Mouse (Mus musculus) CH12.LX (cell line): ENCODE data around the gene Gm47289. TPM values are rescaled to one million over a fixed set of nuclear protein-coding genes. Genes with fewer than 3 reads are reported as not detected.

Experiments
- DNase-seq: peaks from one replicate; pipeline ENCODE4 v3.0.0-alpha.2; 2013; ENCODE audit errors: extremely low read depth
- H3K27ac ChIP-seq: 2 replicates; pipeline ENCODE4 v1.5.1; 2012; ENCODE audit warnings: low read depth, mild to moderate bottlenecking, control low read depth, moderate library complexity; ENCODE audit not compliant: insufficient read depth
- H3K27me3 ChIP-seq: replicated peaks from 2 replicates; pipeline ENCODE3; 2012; ENCODE audit warnings: inconsistent platforms
- H3K36me3 ChIP-seq, 2 experiments: replicated peaks in 1 of 2; 2 replicates each; pipeline versions ENCODE3 to v1.6.1; 2012; ENCODE audit warnings: inconsistent platforms in 1 of 2, low read length in 1 of 2, mild to moderate bottlenecking in 1 of 2, mixed read lengths in 1 of 2, moderate library complexity in 1 of 2; ENCODE audit not compliant: control insufficient read depth in 1 of 2, insufficient read depth in 1 of 2
- H3K4me1 ChIP-seq, 2 experiments: 2 replicates each; pipeline ENCODE4 v1.6.1; 2012; ENCODE audit warnings: inconsistent platforms in 1 of 2, moderate library complexity in 1 of 2; ENCODE audit not compliant: insufficient read depth in 2 of 2, control insufficient read depth in 1 of 2
- H3K4me2 ChIP-seq: 2 replicates; pipeline ENCODE4 v1.6.1; 2012; ENCODE audit warnings: low read depth, mild to moderate bottlenecking, control low read depth; ENCODE audit not compliant: poor library complexity, insufficient read depth, severe bottlenecking
- H3K4me3 ChIP-seq, 3 experiments: fragments of 150-350 bp in 1 of 3; sonication (generic) in 1 of 3; replicated peaks in 1 of 3; 2 replicates each; pipeline versions ENCODE3 to v1.5.1; 2011 to 2012; ENCODE audit warnings: low read depth in 2 of 3, low read length in 2 of 3, mild to moderate bottlenecking in 2 of 3, moderate library complexity in 2 of 3, control low read depth in 1 of 3, improper control_type of control experiment in 1 of 3, inconsistent platforms in 1 of 3, mixed read lengths in 1 of 3; ENCODE audit not compliant: poor library complexity in 1 of 3
- H3K79me2 ChIP-seq: replicated peaks from 2 replicates; pipeline ENCODE4 v1.6.1; 2012; ENCODE audit warnings: mild to moderate bottlenecking, moderate library complexity; ENCODE audit not compliant: control insufficient read depth, poor library complexity, insufficient read depth, severe bottlenecking; ENCODE audit errors: extremely low read depth
- H3K9ac ChIP-seq: 2 replicates; pipeline ENCODE4 v1.6.1; 2012; ENCODE audit warnings: low read depth, mild to moderate bottlenecking, control low read depth, moderate library complexity; ENCODE audit not compliant: insufficient read depth
- H3K9me3 ChIP-seq: replicated peaks from 2 replicates; pipeline ENCODE3; 2012; ENCODE audit warnings: low read length, inconsistent platforms, mixed read lengths
- CHD2 ChIP-seq: IDR thresholded peaks from 2 replicates; pipeline ENCODE4 v1.6.1; 2011; ENCODE audit warnings: low read length, improper control_type of control experiment
- CTCF ChIP-seq, 2 experiments: IDR thresholded peaks in 1 of 2; conservative IDR thresholded peaks in 1 of 2; 2 replicates each; pipeline ENCODE4 v1.5.1; 2011 to 2012; ENCODE audit warnings: low read depth in 2 of 2, low read length in 2 of 2, improper control_type of control experiment in 1 of 2, inconsistent platforms in 1 of 2, mild to moderate bottlenecking in 1 of 2, moderate library complexity in 1 of 2
- ETS1 ChIP-seq: conservative IDR thresholded peaks from 2 replicates; pipeline ENCODE4 v1.6.1; 2012; ENCODE audit warnings: low read depth, mild to moderate bottlenecking, inconsistent platforms, low read length, improper control_type of control experiment, moderate library complexity
- HCFC1 ChIP-seq: IDR thresholded peaks from 2 replicates; pipeline ENCODE4 v1.6.1; 2012; ENCODE audit warnings: low read depth, mild to moderate bottlenecking, inconsistent platforms, low read length, improper control_type of control experiment
- JUN ChIP-seq: IDR thresholded peaks from 2 replicates; pipeline ENCODE4 v1.6.1; 2011; ENCODE audit warnings: low read depth, mild to moderate bottlenecking, low read length, improper control_type of control experiment, moderate library complexity; ENCODE audit not compliant: insufficient read depth
- KAT2A ChIP-seq: IDR thresholded peaks from 2 replicates; pipeline ENCODE4 v1.6.1; 2012; ENCODE audit warnings: low read length, improper control_type of control experiment, inconsistent platforms; ENCODE audit not compliant: insufficient replicate concordance
- MAZ ChIP-seq: IDR thresholded peaks from 2 replicates; pipeline ENCODE4 v1.6.1; 2012; ENCODE audit warnings: low read depth, mild to moderate bottlenecking, inconsistent platforms, low read length, improper control_type of control experiment, moderate library complexity
- MEF2A ChIP-seq: IDR thresholded peaks from 2 replicates; pipeline ENCODE4 v1.6.1; 2014; ENCODE audit warnings: low read depth, mild to moderate bottlenecking, inconsistent platforms, low read length, improper control_type of control experiment, borderline replicate concordance
- MXI1 ChIP-seq: IDR thresholded peaks from 2 replicates; pipeline ENCODE4 v1.6.1; 2011; ENCODE audit warnings: mild to moderate bottlenecking, low read depth, low read length, improper control_type of control experiment
- RAD21 ChIP-seq: IDR thresholded peaks from 2 replicates; pipeline ENCODE4 v1.6.1; 2011; ENCODE audit warnings: low read depth, mild to moderate bottlenecking, low read length, improper control_type of control experiment, moderate library complexity
- ZC3H11A ChIP-seq: IDR thresholded peaks from 2 replicates; pipeline ENCODE4 v1.6.1; 2012; ENCODE audit warnings: low read depth, mild to moderate bottlenecking, inconsistent platforms, low read length, improper control_type of control experiment
- ZKSCAN1 ChIP-seq: IDR thresholded peaks from 2 replicates; pipeline ENCODE4 v1.6.1; 2012; ENCODE audit warnings: low read depth, inconsistent platforms, low read length, improper control_type of control experiment, borderline replicate concordance
- ZMIZ1 ChIP-seq: IDR thresholded peaks from 2 replicates; pipeline ENCODE4 v1.6.1; 2012; ENCODE audit warnings: low read depth, mild to moderate bottlenecking, inconsistent platforms, low read length, improper control_type of control experiment
- ZNF384 ChIP-seq: IDR thresholded peaks from 2 replicates; pipeline ENCODE4 v1.6.1; 2012; ENCODE audit warnings: low read depth, low read length, improper control_type of control experiment, inconsistent platforms
- dilution Hi-C: fragments of 300-500 bp; cut with MboI; formaldehyde crosslinking; loops from 2 replicates; pipeline ENCODE4 v1.14.3; 2020; ENCODE audit warnings: low sequenced_read_pairs; ENCODE audit not compliant: extremely low pct_unique_long_range_greater_than_20kb, extremely low pct_ligation_motif_present
- in situ Hi-C: fragments of 300-500 bp; cut with MboI; formaldehyde crosslinking; loops from 3 replicates; pipeline ENCODE4 v1.14.3; 2019; ENCODE audit warnings: low sequenced_read_pairs, low pct_ligation_motif_present, low pct_unique_long_range_greater_than_20kb, mixed read lengths
- polyA plus RNA-seq: library from polyadenylated mRNA; unstranded; fragments of >175 nt; gene quantifications from 2 replicates; pipeline ENCODE4 v1.2.1, GENCODE M21; 2012; ENCODE audit warnings: low read depth; ENCODE audit not compliant: insufficient read length
- total RNA-seq, 2 experiments: library from RNA; depleted of rRNA; stranded (reverse); fragments of 300-350 nt in 1 of 2; fragments of >200 nt in 1 of 2; gene quantifications; 2 replicates each; pipeline ENCODE4 v1.2.3; 2012 to 2014

Gene Gm47289
- total and polyA plus RNA-seq, 3 experiments, result not detected

- in situ Hi-C loops (no loop called here), dilution Hi-C loops (no loop called here)
- no peak overlapping the region for H3K4me3 ChIP-seq
- DNase-seq, result no peak
- H3K79me2 ChIP-seq, result no peaks in the 10 kb centered on the region
- no peaks in the 10 kb centered on the region for H3K27me3 ChIP-seq
- H3K27ac ChIP-seq, result no peak overlapping the region
- no peak overlapping the region for H3K9ac ChIP-seq
- no peaks in the 10 kb centered on the region for H3K36me3 ChIP-seq
- peaks cover 2% of the 10 kb centered on the region for H3K9me3 ChIP-seq
- TF ChIP-seq ZNF384, result no peak
- TF ChIP-seq HCFC1, result no peak
- TF ChIP-seq ZMIZ1, result no peak
- TF ChIP-seq ZKSCAN1, result no peak
- TF ChIP-seq ETS1, result no peak
- TF ChIP-seq KAT2A, result no peak
- TF ChIP-seq JUN, result no peak
- TF ChIP-seq MAZ, result no peak
- TF ChIP-seq RAD21, result no peak
- no peak for TF ChIP-seq CHD2
- no peak overlapping the region for H3K4me2 ChIP-seq
- no peaks in the 10 kb centered on the region for H3K4me1 ChIP-seq
Measured at GRCm38 (mm10) chr9:119207113-119207512, 48.2 kb downstream of the Gm47289 start.

GRCm38 (mm10) chr9:119208998-119209397 is 50.0 kb downstream of the Gm47289 start, which contains the start of gene Slc22a13:
Slc22a13 (minus strand) TSS chr9:119209098.
- Histone ChIP-seq H3K27me3 (no peaks in the 10 kb centered on the region), H3K4me2 (no peak within 1 kb of the TSS), H3K27ac (no peak within 1 kb of the TSS), H3K9ac (no peak within 1 kb of the TSS), H3K36me3 (no peaks in the 10 kb centered on the region), H3K9me3 (peaks cover 1% of the 10 kb centered on the region), H3K4me1 (no peaks in the 10 kb centered on the region), H3K79me2 (no peaks in the 10 kb centered on the region), H3K4me3 (no peak within 1 kb of the TSS)
- no peak for TF ChIP-seq ZC3H11A
- no peak for TF ChIP-seq CHD2
- TF ChIP-seq ETS1, result no peak
- no peak for TF ChIP-seq CTCF (conservative IDR thresholded peaks at IDR 0.05 in 1 of 2, IDR thresholded peaks at IDR 0.05 in 1 of 2; ENCODE audit: low read depth in 2 of 2, low read length in 2 of 2)
- TF ChIP-seq MXI1, result no peak
- TF ChIP-seq MEF2A, result no peak
- in situ Hi-C loops, result no loop called here
- dilution Hi-C loops, result no loop called here
- no peak for DNase-seq

Other genes with a start within 250 kb of the Gm47289 start
- gene Ctdspl, start 232.7 kb upstream of the Gm47289 start, total RNA-seq (2012; rRNA removed), result not detected in 2 replicates
- gene Ctdspl, start 232.7 kb upstream of the Gm47289 start, total RNA-seq (2014; rRNA removed), result not detected in 2 replicates
- not detected in 2 replicates for gene Ctdspl, start 232.7 kb upstream of the Gm47289 start, polyA plus RNA-seq
- 71.4 and 85.2 TPM in 2 replicates for gene Vill, start 106.4 kb upstream of the Gm47289 start, total RNA-seq (2012; rRNA removed)
- 56.7 and 57.3 TPM in 2 replicates for gene Vill, start 106.4 kb upstream of the Gm47289 start, total RNA-seq (2014; rRNA removed)
- 46.3 and 48.4 TPM in 2 replicates for gene Vill, start 106.4 kb upstream of the Gm47289 start, polyA plus RNA-seq
- 0.21 and 0.38 TPM in 2 replicates for gene Plcd1, start 65.7 kb upstream of the Gm47289 start, total RNA-seq (2012; rRNA removed)
- gene Plcd1, start 65.7 kb upstream of the Gm47289 start, total RNA-seq (2014; rRNA removed), result not detected in 2 replicates
- 0.43 and 0.59 TPM in 2 replicates for gene Plcd1, start 65.7 kb upstream of the Gm47289 start, polyA plus RNA-seq
- gene Dlec1, start 56.7 kb upstream of the Gm47289 start, total RNA-seq (2012; rRNA removed), result 6.2 and 6.3 TPM in 2 replicates
- gene Dlec1, start 56.7 kb upstream of the Gm47289 start, total RNA-seq (2014; rRNA removed), result 1.3 and 1.4 TPM in 2 replicates
- gene Dlec1, start 56.7 kb upstream of the Gm47289 start, polyA plus RNA-seq, result 5.9 and 6.0 TPM in 2 replicates
- gene Acaa1b, start 2.1 kb upstream of the Gm47289 start, total RNA-seq (2012; rRNA removed), result 0.08 and 0.17 TPM in 2 replicates
- gene Acaa1b, start 2.1 kb upstream of the Gm47289 start, total RNA-seq (2014; rRNA removed), result not detected in 2 replicates
- gene Acaa1b, start 2.1 kb upstream of the Gm47289 start, polyA plus RNA-seq, result 0.78 TPM in 1 of 2 replicates, not detected in the other
- gene Slc22a13, start 49.9 kb downstream of the Gm47289 start, total RNA-seq (2012; rRNA removed), result not detected in 2 replicates
- not detected in 2 replicates for gene Slc22a13, start 49.9 kb downstream of the Gm47289 start, total RNA-seq (2014; rRNA removed)
- not detected in 2 replicates for gene Slc22a13, start 49.9 kb downstream of the Gm47289 start, polyA plus RNA-seq
- gene Oxsr1, start 163.3 kb downstream of the Gm47289 start, total RNA-seq (2012; rRNA removed), result 22.1 and 26.3 TPM in 2 replicates
- 36.1 and 41.2 TPM in 2 replicates for gene Oxsr1, start 163.3 kb downstream of the Gm47289 start, total RNA-seq (2014; rRNA removed)
- gene Oxsr1, start 163.3 kb downstream of the Gm47289 start, polyA plus RNA-seq, result 31.7 and 33.3 TPM in 2 replicates
- gene Acaa1a, start 180.5 kb downstream of the Gm47289 start, total RNA-seq (2012; rRNA removed), result 51.2 and 57.8 TPM in 2 replicates
- gene Acaa1a, start 180.5 kb downstream of the Gm47289 start, total RNA-seq (2014; rRNA removed), result 22.4 and 24.8 TPM in 2 replicates
- gene Acaa1a, start 180.5 kb downstream of the Gm47289 start, polyA plus RNA-seq, result 24.4 and 30.9 TPM in 2 replicates
- 22.7 and 33.4 TPM in 2 replicates for gene Myd88, start 182.2 kb downstream of the Gm47289 start, total RNA-seq (2012; rRNA removed)
- gene Myd88, start 182.2 kb downstream of the Gm47289 start, total RNA-seq (2014; rRNA removed), result 14.3 and 14.7 TPM in 2 replicates
- gene Myd88, start 182.2 kb downstream of the Gm47289 start, polyA plus RNA-seq, result 51.3 and 53.6 TPM in 2 replicates
- 4.8 and 5.9 TPM in 2 replicates for gene Xylb, start 198.2 kb downstream of the Gm47289 start, total RNA-seq (2012; rRNA removed)
- 1.8 and 2.5 TPM in 2 replicates for gene Xylb, start 198.2 kb downstream of the Gm47289 start, total RNA-seq (2014; rRNA removed)
- 6.4 and 7.1 TPM in 2 replicates for gene Xylb, start 198.2 kb downstream of the Gm47289 start, polyA plus RNA-seq
- gene Slc22a14, start 206.4 kb downstream of the Gm47289 start, total RNA-seq (2012; rRNA removed), result not detected in 2 replicates
- not detected in 2 replicates for gene Slc22a14, start 206.4 kb downstream of the Gm47289 start, total RNA-seq (2014; rRNA removed)
- not detected in 2 replicates for gene Slc22a14, start 206.4 kb downstream of the Gm47289 start, polyA plus RNA-seq
- gene Acvr2b, start 243.0 kb downstream of the Gm47289 start, total RNA-seq (2012; rRNA removed), result 1.0 and 1.5 TPM in 2 replicates
- gene Acvr2b, start 243.0 kb downstream of the Gm47289 start, total RNA-seq (2014; rRNA removed), result 0.30 and 0.39 TPM in 2 replicates
- 0.44 and 0.66 TPM in 2 replicates for gene Acvr2b, start 243.0 kb downstream of the Gm47289 start, polyA plus RNA-seq